Mouse (Mus musculus) erythroblast, embryonic 14.5 days (primary cell): ENCODE data around the gene Rap1gap. TPM values are rescaled to one million over a fixed set of nuclear protein-coding genes. Genes with fewer than 3 reads are reported as not detected.

Experiments
- H3K27me3 ChIP-seq: 2 replicates; pipeline ENCODE4 v1.6.1; 2012; ENCODE audit warnings: inconsistent platforms; ENCODE audit not compliant: control insufficient read depth
- H3K36me3 ChIP-seq: 2 replicates; pipeline ENCODE4 v1.6.1; 2012; ENCODE audit warnings: mild to moderate bottlenecking, inconsistent platforms; ENCODE audit not compliant: control insufficient read depth
- H3K4me1 ChIP-seq: 2 replicates; pipeline ENCODE4 v1.6.1; 2012; ENCODE audit warnings: inconsistent platforms; ENCODE audit not compliant: control insufficient read depth
- H3K4me3 ChIP-seq: replicated peaks from 2 replicates; pipeline ENCODE3; 2012; ENCODE audit warnings: moderate library complexity, mild to moderate bottlenecking, inconsistent platforms
- H3K9me3 ChIP-seq: 2 replicates; pipeline ENCODE4 v1.6.1; 2012; ENCODE audit warnings: low read length, inconsistent platforms, mixed read lengths; ENCODE audit not compliant: control insufficient read depth
- GATA1 ChIP-seq: IDR thresholded peaks from 2 replicates; pipeline ENCODE4 v1.6.1; 2012; ENCODE audit warnings: low read length, inconsistent platforms, mixed read lengths
- TAL1 ChIP-seq: IDR thresholded peaks from 3 replicates; pipeline ENCODE4 v1.6.1; 2012; ENCODE audit warnings: low read length, inconsistent platforms, mixed read lengths
- polyA plus RNA-seq: library from polyadenylated mRNA; stranded (reverse); fragments of >175 nt; gene quantifications from 2 replicates; pipeline ENCODE4 v1.2.3, GENCODE M21; 2012

Gene Rap1gap
- polyA plus RNA-seq, 1 experiment = 0.05 TPM

DNA sequence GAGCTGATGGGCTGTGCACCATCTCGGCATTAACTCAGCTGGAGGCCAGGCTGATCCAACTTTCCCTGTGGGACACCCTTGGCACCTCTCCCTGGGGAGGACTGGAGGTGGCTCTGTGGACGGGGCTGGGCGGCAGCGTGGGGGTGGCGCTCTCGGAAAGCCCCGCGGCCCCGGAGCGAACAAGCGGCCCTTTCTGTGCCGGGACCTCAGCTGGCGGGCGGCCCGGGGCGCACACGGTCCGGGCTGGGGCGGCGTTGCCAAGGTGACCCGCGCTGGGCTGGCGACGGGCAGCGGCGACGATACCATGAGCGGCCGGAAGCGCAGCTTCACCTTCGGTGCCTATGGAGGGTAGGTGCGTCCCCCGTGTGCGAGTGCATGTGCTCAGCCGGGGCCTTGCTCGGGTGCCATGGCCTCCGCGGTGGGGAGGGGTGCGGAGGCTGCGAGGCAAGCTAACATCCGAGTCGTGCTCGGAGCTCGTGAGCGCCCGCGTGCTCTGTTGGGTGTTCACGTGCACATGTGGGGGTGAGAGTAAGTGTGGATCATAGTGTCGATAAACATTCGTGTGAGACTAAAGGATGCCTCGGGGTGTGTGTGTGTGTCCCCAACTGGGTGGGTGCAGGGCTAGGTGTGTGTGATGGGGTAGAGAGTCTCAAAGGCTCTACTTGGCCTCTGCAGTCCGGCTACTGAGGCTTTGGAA is 17.0 kb downstream of the Rap1gap start:
- H3K4me3 ChIP-seq = no peak overlapping the region
- TF ChIP-seq TAL1 (no peak), GATA1 (no peak)
- no peaks in the 10 kb centered on the region for H3K9me3 ChIP-seq
- no peaks in the 10 kb centered on the region for H3K36me3 ChIP-seq
- H3K27me3 ChIP-seq = peaks cover 40% of the 10 kb centered on the region
- no peaks in the 10 kb centered on the region for H3K4me1 ChIP-seq

DNA sequence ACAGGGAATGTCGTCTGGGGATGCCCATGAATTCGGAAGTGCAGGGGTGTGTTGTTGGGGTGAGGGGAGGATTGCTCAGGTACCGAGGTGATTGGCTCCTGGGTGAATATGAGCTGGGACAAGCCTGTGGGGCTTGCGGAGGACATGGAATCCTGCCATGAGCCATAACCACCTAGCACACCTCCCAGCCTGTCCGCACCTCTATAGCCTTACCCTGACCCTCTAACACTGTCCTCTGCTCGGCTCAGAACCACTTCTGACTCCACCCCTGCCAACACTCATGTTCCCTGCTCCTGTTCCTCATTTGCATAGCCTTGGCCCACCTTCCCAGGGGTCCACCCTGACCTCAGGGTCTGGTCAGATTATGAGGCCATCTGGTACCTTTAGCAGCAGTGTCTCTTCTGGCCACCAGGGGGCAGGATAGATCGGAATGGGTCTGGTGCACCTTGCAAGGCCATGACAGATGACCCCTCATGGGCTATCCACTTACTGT is 18.5 kb downstream of the Rap1gap start:
- Histone ChIP-seq H3K4me1 (no peaks in the 10 kb centered on the region), H3K4me3 (no peak overlapping the region), H3K27me3 (peaks cover 40% of the 10 kb centered on the region), H3K36me3 (no peaks in the 10 kb centered on the region), H3K9me3 (no peaks in the 10 kb centered on the region)
- TF ChIP-seq TAL1 (no peak), GATA1 (no peak)

DNA sequence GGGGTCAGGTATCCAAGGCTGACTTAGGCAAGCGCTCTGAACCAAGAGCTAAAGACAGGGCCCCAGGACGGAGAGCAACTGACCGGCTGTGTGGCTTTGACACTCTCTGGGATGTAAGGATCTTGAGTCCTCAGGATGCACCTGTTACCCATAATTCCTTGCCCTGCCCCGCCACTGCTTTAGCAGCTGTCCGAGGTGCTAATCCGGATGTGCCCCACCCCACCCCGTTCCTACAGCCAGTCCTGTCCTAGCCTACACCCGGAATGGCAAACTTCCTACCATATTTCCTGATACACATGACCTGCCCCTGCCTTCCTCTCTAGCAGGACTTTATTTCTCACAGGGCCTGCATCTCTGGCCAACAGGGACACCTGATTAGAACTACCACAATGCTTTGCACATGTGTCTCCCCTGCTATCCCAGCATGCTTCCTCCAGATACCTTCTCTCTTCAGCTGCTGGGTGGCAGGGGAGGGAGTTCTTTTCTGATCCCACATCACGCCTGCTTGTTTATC is 20.4 kb downstream of the Rap1gap start:
- Histone ChIP-seq H3K36me3 (no peaks in the 10 kb centered on the region), H3K4me3 (no peak overlapping the region), H3K27me3 (peaks cover 39% of the 10 kb centered on the region), H3K4me1 (no peaks in the 10 kb centered on the region), H3K9me3 (no peaks in the 10 kb centered on the region)
- no peak for TF ChIP-seq TAL1
- no peak for TF ChIP-seq GATA1

DNA sequence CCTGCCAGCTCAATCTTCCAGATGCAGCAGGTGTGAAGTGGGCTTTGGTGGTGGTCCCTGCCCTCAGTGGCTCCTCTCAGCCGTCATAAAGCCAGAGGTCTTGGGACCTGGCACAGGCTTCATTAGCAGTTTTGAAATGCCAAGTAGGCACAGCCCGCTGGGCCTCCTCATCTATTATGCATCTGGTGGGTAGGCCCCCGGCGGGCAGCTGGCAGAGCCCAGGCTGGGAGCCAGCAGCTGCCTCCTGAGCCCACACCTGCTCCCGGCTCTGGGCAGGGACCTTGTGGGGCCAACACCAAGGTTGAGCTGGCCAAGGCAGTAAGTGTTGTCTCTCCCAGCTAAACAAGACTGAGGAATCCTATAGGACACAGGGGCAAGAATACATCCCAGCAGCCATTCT is 21.8 kb downstream of the Rap1gap start:
- TF ChIP-seq TAL1 = no peak
- TF ChIP-seq GATA1 = no peak
- Histone ChIP-seq H3K4me3 (no peak overlapping the region), H3K9me3 (no peaks in the 10 kb centered on the region), H3K4me1 (no peaks in the 10 kb centered on the region), H3K36me3 (no peaks in the 10 kb centered on the region), H3K27me3 (peaks cover 25% of the 10 kb centered on the region)

DNA sequence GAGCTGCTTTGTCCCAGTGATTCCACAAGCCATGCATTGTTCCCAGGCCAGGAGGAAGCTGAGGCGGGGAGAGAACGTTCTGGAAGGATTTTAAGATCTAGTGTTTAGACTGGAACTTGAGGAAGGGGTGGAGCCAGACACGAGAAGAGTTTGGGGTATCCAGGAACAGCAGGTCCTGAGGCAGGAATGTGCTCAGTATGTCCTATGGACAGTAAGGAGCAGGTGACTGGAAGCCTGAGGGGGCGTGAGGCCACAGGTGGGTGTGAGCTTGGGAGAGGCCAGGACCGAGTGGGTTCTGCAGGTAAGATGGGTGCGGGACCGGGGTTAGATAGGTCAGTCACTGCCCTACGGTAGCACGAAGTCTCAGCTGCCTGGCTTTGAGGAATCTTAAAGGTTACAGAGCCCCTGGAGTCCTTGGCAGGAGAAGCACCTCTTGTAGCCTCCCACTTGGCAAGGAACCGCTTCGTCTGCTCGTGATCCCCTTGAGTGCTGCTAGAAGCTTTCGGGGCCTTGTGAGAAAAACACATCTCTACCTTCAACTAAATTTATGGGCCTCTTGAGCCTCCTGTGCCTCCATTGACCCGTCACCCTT is 22.8 kb downstream of the Rap1gap start:
- H3K4me3 ChIP-seq = no peak overlapping the region
- H3K9me3 ChIP-seq = no peaks in the 10 kb centered on the region
- no peaks in the 10 kb centered on the region for H3K4me1 ChIP-seq
- H3K27me3 ChIP-seq = peaks cover 16% of the 10 kb centered on the region
- no peaks in the 10 kb centered on the region for H3K36me3 ChIP-seq
- TF ChIP-seq TAL1 = no peak

DNA sequence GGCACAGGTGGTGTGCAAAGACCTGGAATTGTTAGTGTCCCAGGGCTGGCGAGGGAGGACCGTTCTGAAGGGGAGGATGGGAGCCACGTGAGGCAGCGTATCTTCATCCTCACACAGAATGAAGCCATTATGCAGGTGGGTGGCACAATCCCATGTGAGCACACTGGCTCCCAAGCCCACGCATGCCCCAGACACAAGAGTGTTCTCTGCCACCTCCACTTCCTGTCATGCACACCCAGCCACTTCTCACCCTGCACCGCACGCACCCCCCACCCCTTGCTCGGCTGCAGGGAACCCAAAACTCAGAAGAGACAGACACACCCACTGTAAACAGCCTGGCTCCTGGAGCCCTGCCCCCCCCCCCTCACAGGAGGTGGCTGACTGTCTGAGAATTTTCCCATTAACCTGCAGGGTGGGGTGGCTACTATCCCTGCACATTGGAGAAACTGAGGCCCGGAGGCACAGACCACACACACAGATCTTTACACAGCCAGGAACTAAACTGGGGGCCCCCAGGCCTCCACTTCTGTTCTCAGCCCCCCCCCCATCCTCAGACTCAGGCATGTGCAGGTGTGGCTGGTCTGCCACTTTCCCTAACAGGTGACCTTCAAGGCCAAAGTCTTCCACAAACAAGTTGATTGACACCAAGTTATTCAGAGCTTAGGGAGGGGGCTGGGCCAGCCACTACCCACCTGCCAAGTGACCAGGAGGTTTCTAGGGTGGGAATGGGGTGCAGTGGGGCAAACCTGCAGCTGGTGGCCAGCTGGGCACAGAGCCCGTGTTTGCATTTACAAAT is 27.8 kb downstream of the Rap1gap start:
- H3K36me3 ChIP-seq = no peaks in the 10 kb centered on the region
- peaks cover 4% of the 10 kb centered on the region; the same call in 1 of the 2 replicates for H3K27me3 ChIP-seq
- no peaks in the 10 kb centered on the region for H3K9me3 ChIP-seq
- TF ChIP-seq GATA1 (no peak), TAL1 (no peak)
- no peaks in the 10 kb centered on the region for H3K4me1 ChIP-seq
- no peak overlapping the region for H3K4me3 ChIP-seq

DNA sequence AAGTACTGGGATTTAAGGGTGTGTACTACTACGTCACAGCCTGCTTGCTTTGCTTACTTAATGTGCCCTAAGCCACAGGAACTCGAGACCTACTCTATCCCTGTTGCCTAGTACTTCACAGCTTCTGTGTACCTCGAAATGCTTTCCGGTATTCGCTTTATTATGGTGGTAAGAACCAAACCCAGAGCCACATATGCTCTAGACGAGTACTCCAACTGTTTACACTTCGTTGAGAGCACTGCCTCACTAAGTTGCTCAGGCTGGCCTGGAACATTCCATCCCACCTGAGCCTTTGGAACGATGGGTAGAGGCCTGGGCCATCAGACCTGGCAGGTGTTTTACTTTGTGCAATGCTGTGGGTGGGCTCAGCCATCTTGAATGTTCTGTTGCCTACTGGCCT is 30.8 kb downstream of the Rap1gap start:
- Histone ChIP-seq H3K4me1 (no peaks in the 10 kb centered on the region), H3K36me3 (no peaks in the 10 kb centered on the region), H3K27me3 (peaks cover 2% of the 10 kb centered on the region; the same call in 1 of the 2 replicates), H3K4me3 (no peak overlapping the region), H3K9me3 (no peaks in the 10 kb centered on the region)
- TF ChIP-seq TAL1 (no peak), GATA1 (no peak)

DNA sequence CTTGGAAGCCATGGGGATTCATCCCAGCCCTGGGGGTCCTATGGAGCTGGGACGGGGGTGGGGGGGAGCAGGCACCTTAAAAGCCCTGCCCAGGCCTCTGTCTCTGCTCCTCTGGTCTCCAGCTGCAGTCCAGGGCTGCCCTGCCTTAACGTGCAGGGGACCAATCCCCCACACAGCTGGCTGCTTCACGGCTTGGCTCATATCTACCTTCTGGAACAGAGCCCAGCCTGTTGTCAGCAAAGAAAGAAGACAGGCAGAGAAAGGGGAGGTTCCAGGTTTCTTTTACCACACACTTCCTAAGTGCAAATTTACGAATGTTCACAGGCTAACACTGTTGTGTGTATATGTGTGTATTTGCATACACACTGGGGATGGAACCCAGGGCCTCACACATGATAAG is 31.4 kb downstream of the Rap1gap start:
- Histone ChIP-seq H3K4me1 (no peaks in the 10 kb centered on the region), H3K27me3 (peaks cover 2% of the 10 kb centered on the region; the same call in 1 of the 2 replicates), H3K36me3 (no peaks in the 10 kb centered on the region), H3K4me3 (no peak overlapping the region), H3K9me3 (no peaks in the 10 kb centered on the region)
- TF ChIP-seq TAL1 (no peak), GATA1 (no peak)

DNA sequence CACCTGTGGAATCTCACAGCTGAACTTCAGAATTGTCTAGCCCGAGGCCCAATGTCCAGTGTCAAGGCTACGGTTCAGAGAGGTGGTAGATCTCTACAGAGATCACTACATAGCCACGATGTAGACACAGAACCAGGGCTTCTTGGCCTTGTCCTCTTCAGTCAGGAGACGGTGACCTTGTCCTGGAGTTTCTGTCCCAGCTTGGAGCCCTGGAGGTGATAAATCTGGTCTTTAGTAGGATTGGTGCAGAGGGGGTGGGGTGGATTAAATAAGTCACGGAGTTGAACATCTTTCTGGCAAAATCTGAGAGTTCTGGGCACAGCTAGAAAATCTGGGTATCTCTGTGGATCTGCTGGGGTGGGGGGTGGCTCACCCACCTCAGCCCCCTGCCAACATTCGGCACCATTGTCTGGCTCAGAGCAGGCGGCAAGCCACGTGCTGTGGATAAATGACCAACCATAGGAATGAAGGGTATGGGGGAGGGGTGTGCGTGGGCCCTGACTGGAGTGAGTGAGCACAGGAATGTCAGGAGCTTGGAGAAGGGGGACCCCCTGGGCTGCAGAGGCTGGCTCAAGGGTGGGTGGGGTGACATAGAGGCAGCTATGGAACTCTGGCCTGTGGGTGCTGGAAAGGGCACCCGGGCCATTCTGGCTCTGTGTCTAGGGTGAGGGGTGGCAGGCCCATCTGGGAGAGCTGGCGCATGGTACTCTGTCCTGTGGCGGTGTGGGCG is 32.8 kb downstream of the Rap1gap start:
- H3K9me3 ChIP-seq = no peaks in the 10 kb centered on the region
- H3K4me1 ChIP-seq = no peaks in the 10 kb centered on the region
- no peak overlapping the region for H3K4me3 ChIP-seq
- no peaks in the 10 kb centered on the region for H3K36me3 ChIP-seq
- no peaks in the 10 kb centered on the region for H3K27me3 ChIP-seq
- no peak for TF ChIP-seq GATA1
- no peak for TF ChIP-seq TAL1
